Mouse (Mus musculus): Measurements from ENCODE around the gene Mdm2.
A peak's percentile ranks its signal among the peaks of the same experiment; 100 is the strongest.

Mdm2 gene

GRCm38 (mm10) chr10:117681999-117682857, 28.3 kb downstream of the Mdm2 start:
- peak; percentile 21 for DNase-seq

GRCm38 (mm10) chr10:117681543-117681942, 29.0 kb downstream of the Mdm2 start:
- no peak for DNase-seq

- DNase-seq = no peak
These were observed 29.6 kb downstream of the Mdm2 start for GRCm38 (mm10) chr10:117680868-117681513.

- no peak for DNase-seq
These were observed 30.5 kb downstream of the Mdm2 start for GRCm38 (mm10) chr10:117679963-117680473.

DNA sequence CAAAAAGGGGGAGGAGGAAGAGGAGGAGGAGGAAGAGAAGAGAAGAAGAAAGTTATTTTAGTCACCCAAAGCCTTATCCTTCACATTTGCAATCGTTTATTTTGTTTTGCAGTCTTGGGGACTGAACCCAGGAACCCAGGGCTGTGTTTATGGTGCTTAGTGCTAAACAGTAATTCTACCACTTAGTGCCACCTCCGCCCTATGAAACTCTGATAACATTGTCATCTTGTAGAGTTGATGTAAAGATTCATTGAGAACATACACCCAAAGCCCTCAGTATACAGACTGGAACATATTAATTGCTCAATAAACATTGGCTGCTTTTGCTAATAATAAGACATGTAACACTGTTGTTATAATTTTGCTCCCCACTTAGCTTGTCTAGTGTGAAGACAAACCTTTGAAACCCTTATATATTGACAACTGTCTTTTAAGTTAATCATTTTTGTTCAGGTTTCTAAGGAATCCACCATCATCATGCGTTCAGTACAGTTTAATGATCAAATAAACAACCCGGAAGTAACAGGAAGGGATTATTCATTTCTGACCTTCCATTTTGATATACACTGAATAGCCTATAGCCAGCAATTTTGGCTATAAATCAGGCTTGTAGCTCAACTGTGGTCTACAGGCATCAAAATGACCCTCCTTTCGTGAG, 31.4 kb downstream of the Mdm2 start:
- DNase-seq = no peak

- DNase-seq = no peak
These were observed 32.2 kb downstream of the Mdm2 start for GRCm38 (mm10) chr10:117678357-117678756.

GRCm38 (mm10) chr10:117677494-117678236, 32.9 kb downstream of the Mdm2 start:
- DNase-seq = no peak

DNA sequence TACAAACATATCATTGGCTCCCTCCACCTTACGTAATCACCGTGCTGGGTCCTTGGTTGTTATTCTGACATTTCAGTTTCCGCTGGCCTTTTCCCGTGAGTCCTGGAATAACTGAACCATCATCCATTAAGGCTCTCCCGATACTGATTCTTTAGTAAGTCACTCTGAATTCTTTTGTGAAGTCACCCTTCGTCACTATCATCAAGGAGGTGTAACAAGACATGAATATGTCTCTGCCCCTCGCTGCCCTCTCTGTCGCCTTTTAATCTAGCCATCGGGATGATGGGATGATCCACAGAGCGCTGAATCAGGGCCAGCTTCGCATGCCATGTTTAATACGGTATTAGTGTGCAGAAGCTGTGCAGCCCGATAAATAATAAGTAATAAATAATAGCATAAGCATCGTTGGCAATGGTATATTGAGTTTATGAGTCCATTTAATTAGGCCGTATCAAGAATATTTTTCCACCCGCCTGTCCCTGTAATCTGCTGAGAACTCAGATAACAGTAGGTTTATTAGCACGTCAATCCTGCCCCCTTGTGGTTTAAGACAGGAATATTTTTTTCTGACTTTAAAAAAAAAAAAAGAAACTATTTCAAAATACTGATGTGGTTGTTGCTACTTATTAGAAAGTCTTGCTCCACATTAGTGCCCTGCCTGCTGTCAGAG, 33.8 kb downstream of the Mdm2 start:
- peak; percentile 36 for DNase-seq

DNA sequence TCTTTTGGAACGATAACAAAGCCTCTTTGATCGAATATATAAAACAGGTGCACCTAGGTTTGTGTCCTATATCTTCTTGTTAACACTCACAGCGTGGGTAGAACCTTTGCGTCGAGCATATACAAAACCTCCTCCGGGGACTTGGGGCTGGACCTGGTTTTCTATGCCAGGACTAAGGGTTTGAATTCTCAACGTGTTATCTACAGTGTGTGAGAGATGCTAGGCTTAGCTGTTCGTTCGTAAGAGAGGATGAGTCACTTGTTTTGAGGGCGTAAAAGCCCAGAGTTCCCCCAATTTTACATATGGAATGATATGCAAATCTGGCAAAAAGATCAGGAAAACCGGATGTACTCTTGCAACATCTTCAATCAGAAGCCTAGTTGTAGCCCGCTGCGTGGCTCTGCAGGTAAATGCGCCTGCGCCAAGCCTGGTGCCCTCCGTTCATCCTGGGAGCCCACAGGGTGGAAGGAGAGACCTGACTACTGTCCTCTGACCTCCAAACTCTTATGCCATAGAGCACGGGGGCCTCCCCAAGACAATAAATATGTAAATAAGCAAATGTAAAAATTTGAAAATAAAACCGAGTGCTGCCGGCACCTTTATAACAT, 34.4 kb downstream of the Mdm2 start:
- DNase-seq = peak; percentile 72

- peak; percentile 83 for DNase-seq
These were observed 35.2 kb downstream of the Mdm2 start for GRCm38 (mm10) chr10:117675096-117676035.

- DNase-seq = no peak
These were observed 36.1 kb downstream of the Mdm2 start for GRCm38 (mm10) chr10:117674359-117675019.

- DNase-seq = no peak
These were observed 36.6 kb downstream of the Mdm2 start for GRCm38 (mm10) chr10:117673913-117674312.

- DNase-seq = peak; percentile 48
These were observed 37.9 kb downstream of the Mdm2 start for GRCm38 (mm10) chr10:117672693-117673092.

DNA sequence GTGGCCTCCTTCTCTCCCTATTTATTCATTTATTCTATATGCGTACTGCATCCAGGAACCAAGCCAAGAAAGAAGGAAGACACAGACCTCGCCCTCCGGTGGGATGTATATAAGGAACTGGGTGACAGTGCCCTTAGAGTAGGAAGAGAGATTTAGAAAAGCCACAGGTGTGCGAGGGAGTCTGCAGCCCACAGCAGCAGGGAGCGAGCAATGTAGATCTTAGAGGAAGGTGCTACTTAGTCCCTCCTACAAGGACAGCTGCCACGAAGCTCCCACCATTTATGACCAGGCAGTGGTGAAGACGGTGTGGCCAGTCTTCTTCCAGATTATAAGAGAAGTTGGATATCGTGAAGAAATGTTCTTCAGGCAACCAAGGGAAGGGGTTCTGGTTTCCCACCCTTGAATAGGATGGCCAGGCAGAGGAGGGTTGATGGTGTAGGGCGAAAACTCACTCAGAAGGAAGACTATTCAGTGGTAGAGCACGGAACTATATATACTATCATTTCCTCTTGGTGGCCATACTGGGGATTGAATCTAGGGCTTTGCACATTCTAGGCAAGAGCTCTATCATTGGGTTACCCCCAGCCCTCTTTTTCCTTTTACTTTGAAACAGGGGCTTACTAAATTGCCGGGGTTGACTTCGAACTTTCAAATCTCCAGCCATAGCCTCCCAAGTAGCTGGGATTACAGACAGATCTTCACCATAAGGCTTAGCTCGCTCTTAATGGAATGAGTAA, 38.5 kb downstream of the Mdm2 start:
- no peak for DNase-seq

- no peak for DNase-seq
These were observed 39.3 kb downstream of the Mdm2 start for GRCm38 (mm10) chr10:117671266-117671665.

DNA sequence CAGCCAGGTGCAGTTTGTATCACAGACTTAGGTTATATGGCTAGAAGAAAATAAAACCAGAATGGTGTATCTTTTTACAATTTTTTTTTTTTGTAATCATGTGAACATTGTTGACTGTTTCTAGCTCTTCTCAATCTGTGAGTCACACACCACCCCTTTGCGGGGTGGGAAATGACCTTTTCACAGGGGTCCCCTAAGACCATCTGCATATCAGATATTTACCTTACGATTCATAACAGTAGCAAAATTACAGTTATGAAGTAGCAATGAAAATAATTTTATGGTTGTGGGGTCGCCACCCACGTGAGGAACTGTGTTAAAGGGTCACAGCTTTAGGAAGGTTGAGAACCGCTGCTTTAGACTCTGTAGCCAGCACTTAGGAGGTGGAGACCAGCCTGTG, 39.8 kb downstream of the Mdm2 start:
- no peak for DNase-seq

DNA sequence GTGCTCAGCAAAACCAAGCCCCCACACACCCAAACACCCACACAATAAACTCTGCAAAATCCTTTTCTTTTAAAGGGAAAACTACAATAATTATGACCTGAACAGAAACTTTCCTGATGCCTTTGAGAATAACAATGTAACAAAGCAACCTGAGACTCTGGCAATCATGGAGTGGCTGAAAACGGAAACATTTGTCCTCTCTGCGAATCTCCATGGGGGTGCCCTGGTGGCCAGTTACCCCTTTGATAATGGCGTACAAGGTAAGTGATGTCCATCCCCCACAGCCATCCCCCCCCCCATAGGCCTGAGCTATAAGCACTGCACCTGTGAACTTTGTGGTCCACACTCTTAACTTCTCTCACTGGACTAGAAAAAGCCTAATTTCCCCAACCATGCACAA, 40.5 kb downstream of the Mdm2 start:
- DNase-seq = no peak

GRCm38 (mm10) chr10:117669449-117670090, 41.0 kb downstream of the Mdm2 start:
- DNase-seq = peak; percentile 31

All from right cerebral cortex, adult 18-20 months (tissue).